Mouse (Mus musculus) cortical plate, adult 2 months (tissue): ENCODE data around the gene Wap.

Experiments used
- CTCF ChIP-seq: fragments of 200-500 bp; IDR thresholded peaks from 2 replicates; pipeline ENCODE4 v1.5.1; 2011; ENCODE audit warnings: mild to moderate bottlenecking, control low read depth, low read length; ENCODE audit not compliant: insufficient read depth; ENCODE audit errors: extremely low read depth
- POLR2A ChIP-seq: fragments of 200-500 bp; IDR thresholded peaks from 2 replicates; pipeline ENCODE4 v1.6.1; 2011; ENCODE audit warnings: mild to moderate bottlenecking, low read length, control low read depth; ENCODE audit not compliant: insufficient read depth; ENCODE audit errors: extremely low read depth

- TF ChIP-seq CTCF (no peak), POLR2A (peak; percentile 20; the same call in 1 of the 2 replicates)
These were observed 40.1 kb downstream of the Wap start for GRCm38 (mm10) chr11:6598191-6598889.
